Mouse (Mus musculus) spleen, postnatal 14 days (tissue): Measurements from ENCODE around the gene Ngb.

Source experiments
- DNase-seq, 2 experiments: peaks; one replicate each; pipeline ENCODE4 v3.0.0; 2021 to 2022; ENCODE audit warnings: low spot score in 2 of 2

Ngb gene

GRCm38 (mm10) chr12:87091916-87092315 is 10.4 kb downstream of the Ngb start:
- DNase-seq, result no peak

- DNase-seq, result no peak
Measured at GRCm38 (mm10) chr12:87089701-87090100, 12.6 kb downstream of the Ngb start.

- DNase-seq, result no peak
Measured at GRCm38 (mm10) chr12:87089255-87089654, 13.1 kb downstream of the Ngb start.

DNA sequence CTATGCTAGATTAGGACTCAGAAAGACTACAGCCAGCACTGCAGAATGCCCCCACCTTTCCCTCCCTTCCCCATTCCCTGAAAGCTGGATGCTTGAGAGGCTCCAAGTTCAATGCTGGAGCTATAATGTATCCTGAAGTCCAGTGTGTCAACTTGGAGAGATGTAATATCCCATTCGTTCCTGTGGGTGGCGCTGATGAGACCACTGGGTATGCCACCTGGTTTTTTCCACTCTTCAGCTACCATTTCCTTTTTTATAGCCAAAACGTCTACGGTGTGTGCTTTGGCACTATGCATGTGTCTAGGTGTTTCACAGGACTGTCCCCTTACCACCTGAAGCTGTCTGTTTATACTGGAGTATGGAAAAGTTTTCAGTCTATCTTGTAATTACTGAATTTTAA is 14.0 kb downstream of the Ngb start:
- DNase-seq, result no peak

GRCm38 (mm10) chr12:87087236-87087635 is 15.1 kb downstream of the Ngb start:
- no peak for DNase-seq

DNA sequence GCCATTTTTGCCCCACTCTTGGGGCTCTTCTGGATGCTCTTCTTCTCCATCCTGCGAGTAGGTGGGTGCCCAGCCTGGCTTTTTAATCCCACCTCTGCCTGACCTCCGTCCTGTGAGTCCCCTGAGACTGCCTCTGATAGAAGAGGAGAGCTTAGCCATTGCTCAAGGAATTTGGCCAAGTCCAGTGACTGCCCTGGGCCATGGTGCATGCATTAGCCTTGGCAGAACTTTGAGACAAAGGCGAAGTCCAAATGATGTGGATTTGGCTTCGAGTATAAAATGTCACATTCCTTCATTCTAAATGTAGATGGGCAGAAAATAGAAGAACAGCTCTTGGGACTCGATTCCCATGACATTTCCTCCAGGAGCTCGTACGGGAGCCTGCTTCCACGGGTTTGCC is 19.5 kb downstream of the Ngb start:
- no peak for DNase-seq

DNA sequence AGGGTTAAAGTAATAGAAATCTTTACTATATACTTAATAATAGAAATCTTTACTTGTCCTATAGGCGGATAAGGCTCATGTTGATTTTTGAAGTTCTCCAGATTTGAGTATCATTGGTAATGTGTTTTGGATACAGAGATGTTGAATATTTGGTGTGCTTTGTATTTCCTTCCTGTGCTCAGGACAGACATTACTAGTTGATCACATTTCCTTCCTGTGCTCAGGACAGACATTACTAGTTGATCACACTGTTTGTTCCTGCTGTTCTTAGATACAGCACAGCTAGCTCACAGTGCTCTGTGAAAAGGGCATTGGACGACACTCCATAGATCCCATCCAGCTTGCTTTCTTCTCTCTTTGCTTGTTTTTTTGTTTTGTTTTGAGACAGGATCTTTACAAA is 25.7 kb downstream of the Ngb start:
- DNase-seq, result no peak

DNA sequence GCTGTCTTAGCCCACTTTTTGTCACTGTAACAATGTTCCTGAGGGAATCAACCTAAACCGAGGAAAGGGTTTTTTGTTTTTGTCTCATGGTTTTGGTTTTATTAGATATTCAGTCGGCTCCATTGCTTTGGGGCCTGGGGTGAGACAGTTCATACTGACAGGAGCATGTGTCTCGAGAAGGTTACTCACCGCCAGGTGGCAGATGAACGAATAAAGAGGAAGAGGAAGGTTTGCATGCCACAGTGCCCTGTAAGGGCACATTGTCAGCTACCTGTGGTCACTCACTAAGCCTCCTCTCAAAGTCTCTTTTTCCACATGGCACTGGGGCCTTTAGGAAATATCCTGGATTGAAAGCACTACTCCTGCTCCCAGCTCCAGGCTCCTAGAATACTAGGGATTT is 31.8 kb downstream of the Ngb start:
- DNase-seq, result no peak

DNA sequence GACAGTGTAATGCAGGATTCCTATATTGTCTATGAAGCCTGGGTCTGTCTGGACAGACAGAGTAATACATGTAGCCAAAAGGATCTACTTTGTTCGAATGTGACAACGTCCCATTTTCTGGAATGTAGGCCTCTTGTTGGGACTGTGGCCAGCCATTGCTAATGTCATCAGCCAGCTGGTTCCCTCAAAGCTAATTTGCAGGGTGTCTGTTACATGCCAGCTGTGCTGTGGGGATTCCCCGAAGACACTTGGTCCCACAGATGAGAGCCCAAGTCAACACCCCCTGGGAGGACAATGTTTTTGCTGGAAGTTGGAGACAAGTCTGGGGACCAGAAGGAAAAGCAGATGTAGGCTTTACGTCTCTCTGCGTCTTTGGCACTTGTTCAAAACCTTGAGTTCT is 35.9 kb downstream of the Ngb start:
- DNase-seq, result no peak

DNA sequence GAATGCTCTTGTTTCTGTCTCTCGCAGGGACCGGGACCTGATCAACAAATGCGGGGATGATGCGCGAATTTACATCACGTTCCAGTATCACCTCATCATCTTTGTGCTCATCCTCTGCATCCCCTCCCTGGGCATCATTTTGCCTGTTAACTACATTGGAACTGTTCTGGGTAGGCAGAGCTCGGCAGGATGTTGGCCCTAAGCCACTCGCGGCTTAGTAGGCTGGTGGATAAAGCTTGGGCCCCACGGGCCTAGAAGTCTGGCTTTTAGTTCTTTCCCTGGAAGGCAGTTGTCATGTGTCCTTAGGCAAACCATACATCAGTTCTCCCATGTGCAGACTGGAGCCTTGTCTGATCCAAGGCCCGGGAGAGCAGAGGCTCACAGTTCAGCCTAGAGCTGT is 36.9 kb downstream of the Ngb start:
- no peak for DNase-seq

GRCm38 (mm10) chr12:87057066-87057465 is 45.3 kb downstream of the Ngb start:
- no peak for DNase-seq

DNA sequence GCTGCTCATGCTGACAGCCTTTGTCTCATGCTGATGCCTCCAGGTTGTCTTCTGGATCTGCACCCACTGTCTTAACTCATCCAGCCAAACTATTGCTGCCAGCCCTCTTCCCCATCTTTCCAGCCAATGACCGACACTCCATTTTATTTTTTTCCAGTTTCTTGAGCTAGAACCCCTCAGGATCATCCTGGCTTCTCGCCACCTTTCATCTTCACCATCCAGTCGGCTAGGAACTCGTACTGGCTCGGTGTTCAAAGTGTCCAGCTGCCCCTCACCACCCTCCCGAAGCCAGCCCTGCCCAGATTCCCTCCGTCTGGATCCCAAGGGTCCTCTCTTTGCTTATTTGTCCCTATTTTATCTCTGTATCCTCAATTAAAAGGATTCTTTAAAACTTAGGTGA is 47.5 kb downstream of the Ngb start:
- DNase-seq, result no peak

DNA sequence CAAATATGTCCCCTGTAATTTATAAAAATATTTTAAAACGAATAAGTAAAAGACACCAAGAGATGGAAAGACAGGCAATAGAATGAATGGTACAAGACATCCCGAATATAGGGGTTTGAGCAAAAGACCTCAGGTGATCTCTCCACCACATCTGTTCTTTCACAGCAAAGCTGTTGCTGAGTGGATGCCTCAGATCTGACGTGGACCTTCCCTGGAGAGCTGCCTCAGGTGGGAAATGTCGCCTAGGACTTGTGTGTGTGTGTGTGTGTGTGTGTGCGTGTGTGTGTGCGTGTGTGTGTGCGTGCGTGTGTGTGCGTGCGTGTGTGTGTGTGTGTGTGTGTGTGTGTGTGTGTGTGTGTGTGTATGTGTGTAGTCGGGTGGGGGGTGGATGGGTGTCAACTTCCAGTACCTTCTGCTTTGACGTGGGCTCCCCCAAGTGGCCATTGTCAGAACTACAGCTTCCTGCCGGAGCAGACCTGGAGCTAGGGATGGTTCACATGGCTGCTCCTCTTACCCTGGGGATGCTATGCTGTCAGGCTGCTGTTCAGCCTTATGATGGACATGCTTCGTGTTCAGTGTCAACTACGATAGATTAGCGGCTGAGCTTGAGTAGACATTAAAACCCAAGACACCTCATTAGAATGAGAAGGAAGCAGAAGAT is 49.5 kb downstream of the Ngb start:
- DNase-seq, result peak; percentile 47 to 69

DNA sequence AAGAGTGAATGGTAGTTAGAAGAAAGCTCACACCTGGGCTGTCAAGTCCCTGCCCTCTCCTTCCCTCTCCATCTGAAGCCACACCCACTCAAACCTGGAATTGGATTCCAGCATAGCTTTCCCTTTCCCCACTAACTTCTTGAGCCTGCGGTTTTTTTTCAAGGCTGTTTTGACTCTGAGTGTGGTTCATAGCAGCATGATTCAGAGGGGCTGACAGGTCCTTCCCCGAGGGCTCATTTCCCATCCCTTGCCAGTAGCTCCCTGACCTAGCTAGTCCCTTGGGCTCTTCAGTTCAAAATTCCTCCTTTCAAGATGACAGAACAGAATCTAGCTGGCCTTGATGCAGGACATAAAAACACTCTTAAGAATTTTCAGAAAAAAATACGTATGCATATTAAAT is 54.8 kb downstream of the Ngb start:
- no peak for DNase-seq
